Mouse (Mus musculus): ENCODE results near the gene Tmem234.

DNA sequence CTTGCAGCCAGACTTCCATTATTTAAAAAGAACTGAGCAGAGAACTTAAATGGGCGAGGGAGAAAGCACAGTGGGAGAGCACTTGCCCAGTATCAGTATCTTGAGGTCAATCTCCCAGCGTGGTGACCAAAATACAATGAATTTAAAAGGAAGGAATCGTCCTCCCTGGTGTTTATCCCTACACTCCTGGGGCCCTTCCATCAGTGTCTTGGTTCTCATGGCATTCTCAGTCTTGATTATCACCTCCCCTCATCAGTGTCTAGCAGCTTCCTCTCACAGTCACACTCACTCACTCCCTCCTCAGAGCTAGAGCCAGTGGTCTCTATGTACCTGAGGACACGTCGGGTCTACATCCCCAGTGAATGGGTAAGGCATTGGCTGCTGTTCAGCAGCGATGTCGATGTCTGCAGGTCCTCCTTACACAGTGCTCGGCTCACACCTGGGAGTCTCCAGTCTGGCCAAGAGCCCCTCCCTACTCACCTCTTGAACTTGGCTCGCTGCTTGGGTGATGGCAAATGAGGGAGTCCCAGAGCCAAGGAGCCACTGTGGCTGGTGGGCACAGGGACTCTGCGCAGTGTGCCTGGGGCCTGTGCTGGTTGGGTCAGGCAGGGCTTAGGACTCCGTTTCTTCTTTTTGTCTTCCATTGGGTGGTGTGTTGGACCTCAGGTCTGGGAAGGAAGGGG, 21.8 kb downstream of the Tmem234 start:
- TF ChIP-seq CTCF (IDR thresholded peaks at IDR 0.05; ENCODE audit: control insufficient read depth, insufficient read depth, insufficient replicate concordance, low read depth, low read length): no peak
- no peak for TF ChIP-seq POLR2A (IDR thresholded peaks at IDR 0.05; ENCODE audit: control insufficient read depth, low read depth, low read length)

Data from testis, adult 2 months (tissue).